Mouse (Mus musculus) forebrain, embryonic 10.5 days (tissue): ENCODE results near the gene Chchd3. TPM values are rescaled to one million over a fixed set of nuclear protein-coding genes. Genes with fewer than 3 reads are reported as not detected.

Source experiments
- DNase-seq: peaks from one replicate; pipeline ENCODE4 v3.0.0-alpha.2; 2017; ENCODE audit warnings: low spot score; ENCODE audit errors: extremely low spot score
- H3K27ac ChIP-seq: fragments of 300-500 bp; sonication (generic); 2 replicates; pipeline ENCODE4 v1.5.1; 2016; ENCODE audit warnings: mild to moderate bottlenecking
- H3K27me3 ChIP-seq: fragments of 300-500 bp; sonication (generic); 2 replicates; pipeline ENCODE4 v1.6.1; 2016; ENCODE audit warnings: mild to moderate bottlenecking; ENCODE audit not compliant: poor library complexity, severe bottlenecking
- H3K36me3 ChIP-seq: fragments of 300-500 bp; sonication (generic); replicated peaks from 2 replicates; pipeline ENCODE4 v1.6.1; 2016; ENCODE audit warnings: mild to moderate bottlenecking, moderate library complexity
- H3K4me1 ChIP-seq: fragments of 300-500 bp; sonication (generic); 2 replicates; pipeline ENCODE4 v1.6.1; 2016
- H3K4me3 ChIP-seq: fragments of 300-500 bp; sonication (generic); 2 replicates; pipeline ENCODE4 v1.5.1; 2016; ENCODE audit warnings: mild to moderate bottlenecking, moderate library complexity
- H3K9me3 ChIP-seq: fragments of 300-500 bp; sonication (generic); 2 replicates; pipeline ENCODE4 v1.6.1; 2016; ENCODE audit warnings: mild to moderate bottlenecking, moderate library complexity
- WGBS: fragments of 180-500 bp; shearing (Covaris S2); methylation state at CpG from one replicate; pipeline ENCODE4 v1.1.7; 2016; 5-methylcytosine and 5-hydroxymethylcytosine counted together
- polyA plus RNA-seq: library from polyadenylated mRNA; unstranded; fragments of >200 nt; fragmentation: Nextera tagmentation; extraction: Ambion mirVana; gene quantifications from 2 replicates; pipeline ENCODE4 v1.2.1, GENCODE M21; 2016

Chchd3 gene
- polyA plus RNA-seq, 1 experiment from 2014 or later = 124 TPM

DNA sequence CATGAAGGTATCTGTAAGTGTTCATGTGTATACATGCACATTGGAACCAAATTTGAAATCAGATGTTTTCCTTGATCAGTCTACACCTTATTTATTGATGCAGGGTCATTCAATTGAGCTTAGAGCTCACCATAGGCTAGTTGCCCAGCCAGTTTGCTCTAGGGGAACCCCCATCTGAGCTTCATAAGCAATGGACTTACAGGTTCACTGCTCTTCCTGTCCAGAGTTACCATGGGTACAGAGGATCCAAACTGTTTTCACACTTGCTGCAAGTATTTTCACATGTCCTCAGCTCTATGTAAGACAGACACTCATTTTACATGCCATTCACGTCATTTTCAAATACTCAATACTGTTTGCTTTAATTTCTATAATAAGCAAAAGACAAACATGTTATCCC, 66.2 kb downstream of the Chchd3 start:
- Histone ChIP-seq H3K4me1 (peaks cover 5% of the 10 kb centered on the region; the same call in 1 of the 2 replicates), H3K27me3 (no peaks in the 10 kb centered on the region), H3K4me3 (no peak overlapping the region), H3K27ac (no peak overlapping the region), H3K9me3 (no peaks in the 10 kb centered on the region), H3K36me3 (no peaks in the 10 kb centered on the region)
- DNase-seq = no peak
- WGBS = 96% methylated on average over 1 of the region's 1 CpGs

GRCm38 (mm10) chr6:32990061-32990633, 69.9 kb downstream of the Chchd3 start:
- no peaks in the 10 kb centered on the region for H3K36me3 ChIP-seq
- WGBS = 85% methylated on average over 12 of the region's 12 CpGs
- DNase-seq = no peak
- H3K4me3 ChIP-seq = no peak overlapping the region
- no peak overlapping the region for H3K27ac ChIP-seq
- no peaks in the 10 kb centered on the region for H3K9me3 ChIP-seq
- peaks cover 5% of the 10 kb centered on the region; the same call in 1 of the 2 replicates for H3K4me1 ChIP-seq
- no peaks in the 10 kb centered on the region for H3K27me3 ChIP-seq

- Histone ChIP-seq H3K4me3 (no peak overlapping the region), H3K4me1 (peaks cover 5% of the 10 kb centered on the region; the same call in 1 of the 2 replicates), H3K27ac (no peak overlapping the region), H3K36me3 (no peaks in the 10 kb centered on the region), H3K27me3 (no peaks in the 10 kb centered on the region), H3K9me3 (no peaks in the 10 kb centered on the region)
- no peak for DNase-seq
- WGBS = 96% methylated on average over 8 of the region's 8 CpGs
These were observed 71.5 kb downstream of the Chchd3 start for GRCm38 (mm10) chr6:32988561-32988960.

- WGBS = 95% methylated on average over 5 of the region's 5 CpGs
These were observed 76.2 kb downstream of the Chchd3 start for GRCm38 (mm10) chr6:32983876-32984275.

GRCm38 (mm10) chr6:32981253-32981652, 78.8 kb downstream of the Chchd3 start:
- H3K27ac ChIP-seq = no peak overlapping the region
- no peak overlapping the region for H3K4me3 ChIP-seq
- H3K27me3 ChIP-seq = no peaks in the 10 kb centered on the region
- no peak for DNase-seq
- H3K4me1 ChIP-seq = peaks cover 35% of the 10 kb centered on the region
- H3K36me3 ChIP-seq = no peaks in the 10 kb centered on the region
- WGBS = 82% methylated on average over 11 of the region's 11 CpGs
- H3K9me3 ChIP-seq = no peaks in the 10 kb centered on the region

More at GRCm38 (mm10) chr6:32983876-32984275, 76.2 kb downstream of the Chchd3 start:
- DNase-seq = no peak
- no peaks in the 10 kb centered on the region for H3K9me3 ChIP-seq
- H3K4me3 ChIP-seq = no peak overlapping the region
- peaks cover 20% of the 10 kb centered on the region for H3K4me1 ChIP-seq
- H3K36me3 ChIP-seq = no peaks in the 10 kb centered on the region
- H3K27me3 ChIP-seq = no peaks in the 10 kb centered on the region
- H3K27ac ChIP-seq = no peak overlapping the region

- Histone ChIP-seq H3K36me3 (no peaks in the 10 kb centered on the region), H3K9me3 (no peaks in the 10 kb centered on the region), H3K27me3 (no peaks in the 10 kb centered on the region), H3K4me1 (peaks cover 35% of the 10 kb centered on the region), H3K4me3 (no peak overlapping the region), H3K27ac (no peak overlapping the region)
- DNase-seq = no peak
- 87% methylated on average over 3 of the region's 3 CpGs for WGBS
These were observed 81.2 kb downstream of the Chchd3 start for GRCm38 (mm10) chr6:32978811-32979210.

GRCm38 (mm10) chr6:32971926-32972325, 88.1 kb downstream of the Chchd3 start:
- no peak for DNase-seq
- Histone ChIP-seq H3K27me3 (no peaks in the 10 kb centered on the region), H3K4me3 (no peak overlapping the region), H3K4me1 (peaks cover 6% of the 10 kb centered on the region), H3K9me3 (no peaks in the 10 kb centered on the region), H3K27ac (no peak overlapping the region), H3K36me3 (peaks cover 5% of the 10 kb centered on the region)

GRCm38 (mm10) chr6:32968971-32969370, 91.1 kb downstream of the Chchd3 start:
- Histone ChIP-seq H3K27ac (no peak overlapping the region), H3K27me3 (no peaks in the 10 kb centered on the region), H3K4me3 (no peak overlapping the region), H3K36me3 (peaks cover 11% of the 10 kb centered on the region), H3K4me1 (peaks cover 6% of the 10 kb centered on the region), H3K9me3 (no peaks in the 10 kb centered on the region)
- 63% methylated on average over 2 of the region's 2 CpGs for WGBS
- DNase-seq = no peak

DNA sequence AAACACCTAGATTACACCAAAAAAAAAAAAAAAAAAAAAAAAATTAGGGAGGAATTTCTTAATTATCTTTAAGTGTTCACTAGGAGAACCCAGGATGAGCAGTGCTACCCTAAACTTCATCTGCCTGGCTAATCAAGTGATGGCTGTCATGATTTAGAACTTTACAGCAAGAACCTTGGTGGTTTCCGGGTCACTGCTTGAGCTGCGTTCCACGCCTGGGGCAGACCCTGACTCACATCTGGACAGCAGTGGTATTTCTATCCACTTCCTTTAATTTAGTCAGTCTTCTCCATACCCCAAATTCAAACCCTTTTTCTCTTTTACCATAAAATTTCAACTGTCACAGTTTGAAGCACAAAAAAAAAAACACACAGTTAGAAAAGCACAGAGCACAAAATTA, 98.0 kb downstream of the Chchd3 start:
- peaks cover 44% of the 10 kb centered on the region for H3K4me1 ChIP-seq
- no peak overlapping the region for H3K4me3 ChIP-seq
- H3K9me3 ChIP-seq = no peaks in the 10 kb centered on the region
- no peak for DNase-seq
- H3K27ac ChIP-seq = no peak overlapping the region
- WGBS = 51% methylated on average over 3 of the region's 3 CpGs
- 0 out of 2 replicates have a peak, but pooled peaks cover 6% of the 10 kb centered on the region for H3K36me3 ChIP-seq
- H3K27me3 ChIP-seq = no peaks in the 10 kb centered on the region

GRCm38 (mm10) chr6:32961477-32961876, 98.6 kb downstream of the Chchd3 start:
- Histone ChIP-seq H3K4me1 (peaks cover 44% of the 10 kb centered on the region), H3K9me3 (no peaks in the 10 kb centered on the region), H3K27me3 (no peaks in the 10 kb centered on the region), H3K36me3 (0 out of 2 replicates have a peak, but pooled peaks cover 6% of the 10 kb centered on the region), H3K4me3 (no peak overlapping the region), H3K27ac (no peak overlapping the region)
- no peak for DNase-seq
- WGBS = 73% methylated on average over 3 of the region's 3 CpGs

- Histone ChIP-seq H3K36me3 (no peaks in the 10 kb centered on the region), H3K4me3 (no peak overlapping the region), H3K27me3 (no peaks in the 10 kb centered on the region), H3K4me1 (peaks cover 50% of the 10 kb centered on the region), H3K9me3 (no peaks in the 10 kb centered on the region), H3K27ac (no peak overlapping the region)
- 79% methylated on average over 5 of the region's 5 CpGs for WGBS
- DNase-seq = no peak
These were observed 100.1 kb downstream of the Chchd3 start for GRCm38 (mm10) chr6:32959816-32960550.

DNA sequence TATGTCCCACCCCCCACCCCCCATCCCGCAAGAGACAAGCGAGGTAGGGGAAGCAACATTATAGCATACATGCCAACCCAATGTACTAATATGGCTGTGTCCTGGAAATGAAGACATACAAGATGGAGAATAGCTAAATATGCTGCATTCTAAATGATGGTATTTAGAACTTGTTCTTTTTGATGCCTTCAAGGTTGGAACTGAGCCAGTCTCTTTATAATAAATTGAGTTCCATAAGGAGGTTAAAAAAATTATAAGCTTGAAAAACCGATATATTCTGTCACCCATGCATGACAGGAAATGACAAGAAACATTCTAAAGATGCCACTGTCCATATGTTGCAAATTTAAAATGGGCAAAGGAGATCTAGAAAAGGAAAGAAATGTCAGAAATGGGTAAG, 104.6 kb downstream of the Chchd3 start:
- no peak for DNase-seq
- H3K27ac ChIP-seq = no peak overlapping the region
- H3K4me3 ChIP-seq = no peak overlapping the region
- no peaks in the 10 kb centered on the region for H3K27me3 ChIP-seq
- no peaks in the 10 kb centered on the region for H3K9me3 ChIP-seq
- 83% methylated on average over 3 of the region's 3 CpGs for WGBS
- peaks cover 28% of the 10 kb centered on the region for H3K4me1 ChIP-seq
- H3K36me3 ChIP-seq = no peaks in the 10 kb centered on the region

DNA sequence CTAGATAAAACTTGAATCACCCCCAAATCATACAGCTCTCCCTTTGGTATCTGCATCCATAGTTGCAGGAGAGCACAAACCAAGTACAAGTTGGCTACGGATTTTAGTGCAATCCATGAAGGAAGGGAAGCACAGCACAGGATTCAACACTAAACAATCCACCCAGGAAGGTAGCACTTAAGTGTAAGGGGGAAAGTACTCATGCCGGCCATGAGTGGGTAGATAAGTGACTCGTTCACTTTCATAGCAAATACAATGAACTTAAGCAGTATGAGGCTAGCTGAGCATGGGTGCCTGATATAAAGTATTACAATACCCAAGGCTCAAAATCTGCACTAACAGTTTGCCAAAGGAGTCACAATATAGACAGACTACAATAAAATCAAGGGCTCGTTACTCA, 109.1 kb downstream of the Chchd3 start:
- no peak overlapping the region for H3K4me3 ChIP-seq
- no peaks in the 10 kb centered on the region for H3K27me3 ChIP-seq
- H3K9me3 ChIP-seq = no peaks in the 10 kb centered on the region
- 87% methylated on average over 4 of the region's 4 CpGs for WGBS
- no peak overlapping the region for H3K27ac ChIP-seq
- peaks cover 26% of the 10 kb centered on the region for H3K4me1 ChIP-seq
- no peaks in the 10 kb centered on the region for H3K36me3 ChIP-seq
- no peak for DNase-seq
